In genomic region chr4:101549958-101550591, GRCm38 (mm10) we compare ENCODE assay signal across 8 mouse cellular contexts. TPM values are rescaled to one million over a fixed set of nuclear protein-coding genes. Genes with fewer than 3 reads are reported as not detected.
A peak's percentile ranks its signal among the peaks of the same experiment; 100 is the strongest.
DNase-seq lines count a peak whose midpoint lies in the region; ATAC-seq and TF ChIP-seq lines count a peak whose summit lies in the region.

No protein-coding gene starts in this region.

- intact Hi-C loops in heart, postnatal 14 days (cut with DNase I), result no loop called here

- H3K4me1 ChIP-seq in E14TG2a.4 (replicated peaks; ENCODE audit: low read depth, low read length), result peaks cover 26% of the 10 kb centered on the region
- H3K4me1 ChIP-seq in midbrain, embryonic 10.5 days, result peaks cover 19% of the 10 kb centered on the region

- H3K9me3 ChIP-seq in E14TG2a.4 (ENCODE audit: low read length), result no peaks in the 10 kb centered on the region
- no peaks in the 10 kb centered on the region for H3K9me3 ChIP-seq in midbrain, embryonic 10.5 days (replicated peaks)

- peak overlapping the region; percentile 83 for H3K4me3 ChIP-seq in E14TG2a.4 (replicated peaks; ENCODE audit: low read length)
- peak overlapping the region; percentile 69 for H3K4me3 ChIP-seq in midbrain, embryonic 10.5 days

- peak overlapping the region; percentile 67; the same call in 1 of the 2 replicates for H3K27ac ChIP-seq in midbrain, embryonic 10.5 days (replicated peaks)

- DNase-seq in R1 (ENCODE audit: low read depth, low spot score), result peak; percentile 86
- DNase-seq in embryo, embryonic 11 days, result peak; percentile 65
- peak; percentile 10 to 43 for DNase-seq in heart, postnatal 14 days
- peak; percentile 44 for DNase-seq in layer of hippocampus, adult 9-11 months
- DNase-seq in midbrain, embryonic 10.5 days (ENCODE audit: low spot score), result peak; percentile 38
- peak; percentile 39 for DNase-seq in testis, postnatal 14 days (ENCODE audit: low spot score)

- ATAC-seq in CD4-positive, CD25-positive, alpha-beta regulatory T cell, adult 4 months, result no peak

- 0 out of 2 replicates have a peak, but pooled peaks cover 5% of the 10 kb centered on the region for H3K27me3 ChIP-seq in E14TG2a.4 (ENCODE audit: insufficient read depth, low read length)
- peaks cover 57% of the 10 kb centered on the region for H3K27me3 ChIP-seq in midbrain, embryonic 10.5 days (ENCODE audit: low read depth, poor library complexity, severe bottlenecking)

- no peaks in the 10 kb centered on the region for H3K36me3 ChIP-seq in E14TG2a.4 (ENCODE audit: insufficient read depth, low read length)
- no peaks in the 10 kb centered on the region for H3K36me3 ChIP-seq in midbrain, embryonic 10.5 days

- WGBS in midbrain, embryonic 10.5 days, result under 1% methylated on average over 33 of the region's 33 CpGs

- TF ChIP-seq CTCF in E14TG2a.4 (conservative IDR thresholded peaks at IDR 0.05; ENCODE audit: low read length), result no peak

RNA-seq across cellular contexts. Expression of gene Dnajc6, which starts 53.6 kb away (rescaled TPM):
- 1 to 10 TPM; 1.1 to 1.4 TPM for total RNA-seq in heart, postnatal 14 days (2021)
- polyA plus RNA-seq in midbrain, embryonic 10.5 days (2016; fragmentation: Nextera tagmentation; extraction: Ambion mirVana), result 1.2 and 3.0 TPM in 2 replicates
- polyA plus RNA-seq in CD4-positive, CD25-positive, alpha-beta regulatory T cell, adult 4 months (2017; shearing (Covaris generic)), result 1 to 10 TPM; 2.3 to 3.1 TPM

Comparison
In these comparisons a context has a peak if more than half of its experiments do, and no peak if none do; other contexts are left out.
1. DNase-seq: peak in every context shown above with its lines; median percentile 86 in R1; 65 in embryo, embryonic 11 days; 44 in layer of hippocampus, adult 9-11 months; 39 in testis, postnatal 14 days; 38 in midbrain, embryonic 10.5 days; 26 in heart, postnatal 14 days.